Mouse (Mus musculus): ENCODE results near the gene Cacna1d.

DNA sequence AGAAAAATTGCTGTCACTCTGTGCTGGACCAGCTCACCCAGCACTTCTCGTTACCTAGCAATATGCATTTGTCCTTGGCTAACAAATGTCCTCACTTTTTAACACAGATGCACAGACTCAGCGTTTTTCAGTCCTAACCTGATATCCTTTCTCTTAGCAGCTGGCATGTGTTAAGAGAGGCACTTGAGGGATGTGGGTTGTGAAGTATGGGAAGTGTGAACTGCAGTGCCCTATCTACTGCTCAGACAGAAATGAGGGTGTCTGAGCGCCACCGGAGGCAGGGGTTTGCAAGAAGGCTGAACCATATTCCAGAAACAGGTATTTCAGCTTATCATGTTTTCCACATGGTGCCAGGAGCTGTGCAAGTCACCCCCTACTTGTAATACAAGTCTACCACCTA is 27.9 kb downstream of the Cacna1d start:
- TF ChIP-seq MAFK (IDR thresholded peaks at IDR 0.05; ENCODE audit: borderline replicate concordance, low read depth, low read length) (no peak), TAL1 (IDR thresholded peaks at IDR 0.05; ENCODE audit: low read length) (no peak), POLR2AphosphoS5 (IDR thresholded peaks at IDR 0.05; ENCODE audit: borderline replicate concordance, low read depth, low read length) (no peak), CTCF (IDR thresholded peaks at IDR 0.05 in 2 of 3, conservative IDR thresholded peaks at IDR 0.05 in 1 of 3; ENCODE audit: control insufficient read depth in 1 of 3, insufficient read depth in 1 of 3, low read depth in 2 of 3, low read length in 3 of 3, poor library complexity in 1 of 3, severe bottlenecking in 1 of 3) (no peak), MAX (IDR thresholded peaks at IDR 0.05; ENCODE audit: low read length) (no peak), ETS1 (IDR thresholded peaks at IDR 0.05; ENCODE audit: low read depth, low read length) (no peak), HCFC1 (IDR thresholded peaks at IDR 0.05; ENCODE audit: low read depth, low read length) (no peak), CHD2 (IDR thresholded peaks at IDR 0.05; ENCODE audit: low read length) (no peak), USF2 (IDR thresholded peaks at IDR 0.05; ENCODE audit: borderline replicate concordance in 1 of 2, insufficient read depth in 1 of 2, low read depth in 1 of 2, low read length in 2 of 2) (no peak), NRF1 (IDR thresholded peaks at IDR 0.05; ENCODE audit: insufficient read depth, low read depth, low read length, poor library complexity, severe bottlenecking) (no peak), POLR2A (IDR thresholded peaks at IDR 0.05; ENCODE audit: control insufficient read depth in 1 of 2, insufficient read depth in 1 of 2, low read depth in 1 of 2, low read length in 2 of 2, poor library complexity in 1 of 2) (no peak), EP300 (IDR thresholded peaks at IDR 0.05; ENCODE audit: low read depth in 1 of 2, low read length in 2 of 2) (no peak), MXI1 (IDR thresholded peaks at IDR 0.05; ENCODE audit: low read depth, low read length) (no peak), BHLHE40 (IDR thresholded peaks at IDR 0.05; ENCODE audit: borderline replicate concordance, low read depth, low read length) (no peak)

Measured in MEL (cell line).